Mouse (Mus musculus) neural tube, embryonic 12.5 days (tissue): ENCODE results near the gene Gm20388. TPM values are rescaled to one million over a fixed set of nuclear protein-coding genes. Genes with fewer than 3 reads are reported as not detected.
A peak's percentile ranks its signal among the peaks of the same experiment; 100 is the strongest.

ENCODE experiments used
- ATAC-seq: fragments of 200-750 bp; cut with Nextera tagmentation; 2 replicates; pipeline ENCODE4 v1.8.0; 2017; ENCODE audit warnings: low read depth, mild to moderate bottlenecking, moderate TSS enrichment, moderate library complexity; ENCODE audit not compliant: low FRiP score
- H3K27ac ChIP-seq: fragments of 300-500 bp; sonication (generic); 2 replicates; pipeline ENCODE4 v1.5.1; 2016
- H3K27me3 ChIP-seq: fragments of 300-500 bp; sonication (generic); replicated peaks from 2 replicates; pipeline ENCODE4 v1.6.1; 2016; ENCODE audit warnings: mild to moderate bottlenecking
- H3K36me3 ChIP-seq: fragments of 300-500 bp; sonication (generic); 2 replicates; pipeline ENCODE4 v1.6.1; 2016; ENCODE audit warnings: mild to moderate bottlenecking
- H3K4me1 ChIP-seq: fragments of 300-500 bp; sonication (generic); 2 replicates; pipeline ENCODE4 v1.6.1; 2016
- H3K4me2 ChIP-seq: fragments of 300-500 bp; sonication (generic); replicated peaks from 2 replicates; pipeline ENCODE4 v1.6.1; 2016; ENCODE audit warnings: mild to moderate bottlenecking
- H3K4me3 ChIP-seq: fragments of 300-500 bp; sonication (generic); 2 replicates; pipeline ENCODE4 v1.5.1; 2016
- H3K9ac ChIP-seq: fragments of 300-500 bp; sonication (generic); 2 replicates; pipeline ENCODE4 v1.6.1; 2016; ENCODE audit warnings: mild to moderate bottlenecking
- H3K9me3 ChIP-seq: fragments of 300-500 bp; sonication (generic); 2 replicates; pipeline ENCODE4 v1.6.1; 2016; ENCODE audit warnings: mild to moderate bottlenecking
- WGBS: fragments of 180-500 bp; shearing (Covaris S2); methylation state at CpG from one replicate; pipeline ENCODE4 v1.1.7; 2016; 5-methylcytosine and 5-hydroxymethylcytosine counted together
- polyA plus RNA-seq: library from polyadenylated mRNA; unstranded; fragments of >200 nt; fragmentation: Nextera tagmentation; extraction: Ambion mirVana; gene quantifications from 2 replicates; pipeline ENCODE4 v1.2.1, GENCODE M21; 2016

Gm20388 gene
- polyA plus RNA-seq, 1 experiment from 2014 or later, result not detected

DNA sequence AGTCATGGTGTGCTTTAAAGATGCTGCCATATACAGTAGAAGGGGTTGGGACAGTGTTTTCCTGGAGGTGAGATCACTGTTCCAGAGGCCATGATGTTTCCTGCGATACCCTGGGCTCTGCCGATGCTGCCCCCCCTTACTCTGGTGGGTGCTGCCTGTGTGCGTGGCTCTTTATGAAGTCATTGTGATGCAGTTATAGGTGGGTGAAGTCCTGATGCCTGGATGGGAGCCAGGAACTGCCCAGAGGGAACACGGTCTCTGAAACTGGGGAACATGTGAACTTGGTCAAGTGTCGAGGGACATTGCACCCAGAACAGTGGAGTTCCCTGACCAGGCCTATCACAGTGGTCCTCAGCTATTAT lies 2802.5 kb downstream of the Gm20388 start:
- H3K9ac ChIP-seq, result no peak overlapping the region
- no peak overlapping the region for H3K4me2 ChIP-seq
- H3K27ac ChIP-seq, result no peak overlapping the region
- WGBS, result 90% methylated on average over 5 of the region's 5 CpGs
- peaks cover 9% of the 10 kb centered on the region; the same call in 1 of the 2 replicates for H3K4me1 ChIP-seq
- no peaks in the 10 kb centered on the region for H3K9me3 ChIP-seq
- 0 out of 2 replicates have a peak, but pooled peaks cover 4% of the 10 kb centered on the region for H3K27me3 ChIP-seq
- no peak overlapping the region for H3K4me3 ChIP-seq
- ATAC-seq, result no peak
- no peaks in the 10 kb centered on the region for H3K36me3 ChIP-seq

DNA sequence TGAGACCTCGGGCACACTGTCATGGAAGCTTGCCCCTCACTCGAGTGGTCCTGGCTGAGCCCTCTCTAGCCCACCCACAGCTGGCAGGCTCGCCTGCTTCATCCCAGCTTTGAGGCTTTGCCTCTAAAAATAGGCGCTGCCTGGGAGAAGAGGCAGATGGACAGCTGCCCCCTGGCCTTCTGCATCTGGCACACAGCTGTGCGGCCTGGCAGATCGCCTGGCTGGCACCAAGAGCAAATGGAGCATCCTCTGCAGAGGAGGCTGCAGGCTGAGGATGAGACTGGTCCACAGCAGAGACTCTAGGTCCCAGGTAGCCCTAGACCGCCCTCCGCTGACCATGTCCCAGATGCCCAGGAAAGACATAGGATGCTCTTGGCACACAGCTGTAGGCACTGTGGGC lies 2805.9 kb downstream of the Gm20388 start:
- no peaks in the 10 kb centered on the region for H3K36me3 ChIP-seq
- H3K9ac ChIP-seq, result no peak overlapping the region
- 83% methylated on average over 8 of the region's 8 CpGs for WGBS
- H3K9me3 ChIP-seq, result no peaks in the 10 kb centered on the region
- peaks cover 9% of the 10 kb centered on the region; the same call in 1 of the 2 replicates for H3K27me3 ChIP-seq
- no peak overlapping the region for H3K27ac ChIP-seq
- peaks cover 25% of the 10 kb centered on the region for H3K4me1 ChIP-seq
- no peak overlapping the region for H3K4me3 ChIP-seq
- H3K4me2 ChIP-seq, result no peak overlapping the region
- ATAC-seq, result no peak

DNA sequence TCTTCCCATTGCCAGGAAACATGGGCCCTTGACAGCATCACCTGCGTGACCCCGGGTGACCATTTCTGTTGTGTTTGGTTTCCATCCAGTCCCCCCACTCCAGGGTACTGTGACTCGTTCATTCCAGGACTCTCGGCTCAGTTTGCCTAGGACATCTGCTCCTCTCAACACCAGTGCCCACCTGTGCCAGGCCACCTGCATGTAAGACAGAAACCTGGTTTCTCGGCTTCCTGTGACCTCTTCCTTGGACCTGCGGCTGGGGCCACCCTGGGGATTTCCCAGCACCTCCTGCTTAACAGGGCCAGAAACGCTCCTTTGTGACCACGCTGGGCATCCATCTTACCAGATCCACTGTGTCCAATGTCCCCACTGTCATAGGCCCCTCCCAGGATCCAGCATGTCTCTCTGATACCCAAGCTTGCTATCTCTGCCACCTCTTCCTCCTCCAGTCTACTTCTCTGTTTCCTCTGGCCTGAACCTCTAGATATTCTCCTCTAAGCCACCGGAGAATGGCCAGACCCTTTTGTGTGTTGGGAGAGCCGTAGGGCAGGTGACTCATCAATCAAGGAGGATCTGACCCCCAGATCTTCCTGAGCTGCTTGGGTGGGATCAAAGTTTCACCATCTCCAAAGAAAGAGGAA lies 2807.3 kb downstream of the Gm20388 start:
- WGBS, result 86% methylated on average over 10 of the region's 10 CpGs
- no peak overlapping the region for H3K4me3 ChIP-seq
- peaks cover 14% of the 10 kb centered on the region for H3K27me3 ChIP-seq
- H3K27ac ChIP-seq, result no peak overlapping the region
- no peaks in the 10 kb centered on the region for H3K36me3 ChIP-seq
- H3K4me1 ChIP-seq, result peaks cover 20% of the 10 kb centered on the region
- no peaks in the 10 kb centered on the region for H3K9me3 ChIP-seq
- no peak for ATAC-seq
- H3K9ac ChIP-seq, result no peak overlapping the region
- H3K4me2 ChIP-seq, result no peak overlapping the region

DNA sequence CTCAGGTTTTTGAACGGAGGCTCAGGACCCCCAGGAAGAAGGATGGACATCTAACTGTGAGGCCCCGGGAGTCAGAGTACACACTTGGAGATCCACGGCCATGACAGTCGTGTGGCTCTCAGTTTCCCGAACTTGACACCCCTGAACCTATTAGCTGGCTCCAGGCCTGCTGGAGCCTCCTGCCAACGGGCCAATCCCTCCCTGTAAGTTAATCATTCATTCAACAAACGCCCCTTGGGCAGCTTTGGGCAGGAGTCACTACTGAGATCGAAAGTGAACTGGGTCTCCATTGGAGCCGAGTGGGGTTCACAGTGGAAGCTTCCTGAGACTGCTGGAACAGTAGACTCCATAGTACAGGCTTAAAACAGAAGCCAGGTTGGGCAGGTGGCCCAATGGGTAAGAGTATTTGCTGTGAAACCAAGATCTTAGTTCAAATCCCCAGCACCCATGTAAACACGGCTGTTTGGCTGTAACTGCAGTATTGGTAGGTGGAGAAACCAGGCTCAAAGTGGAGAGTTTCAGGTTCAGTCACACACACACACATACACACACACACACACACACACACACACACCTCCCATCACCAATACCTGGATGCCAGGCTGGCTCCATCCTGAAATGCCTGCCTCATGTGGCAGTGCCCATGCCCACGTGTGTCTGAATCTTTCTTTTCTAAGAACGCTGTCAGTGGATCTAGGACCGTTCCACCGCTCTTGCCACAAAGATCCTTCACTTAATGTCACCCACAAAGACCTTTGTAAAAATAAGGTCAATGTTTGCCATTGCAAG lies 2808.3 kb downstream of the Gm20388 start:
- Histone ChIP-seq H3K9me3 (no peaks in the 10 kb centered on the region), H3K27ac (no peak overlapping the region), H3K27me3 (peaks cover 14% of the 10 kb centered on the region), H3K36me3 (no peaks in the 10 kb centered on the region), H3K4me2 (no peak overlapping the region), H3K4me1 (peaks cover 20% of the 10 kb centered on the region), H3K9ac (no peak overlapping the region), H3K4me3 (no peak overlapping the region)
- WGBS, result 81% methylated on average over 14 of the region's 14 CpGs
- ATAC-seq, result no peak

DNA sequence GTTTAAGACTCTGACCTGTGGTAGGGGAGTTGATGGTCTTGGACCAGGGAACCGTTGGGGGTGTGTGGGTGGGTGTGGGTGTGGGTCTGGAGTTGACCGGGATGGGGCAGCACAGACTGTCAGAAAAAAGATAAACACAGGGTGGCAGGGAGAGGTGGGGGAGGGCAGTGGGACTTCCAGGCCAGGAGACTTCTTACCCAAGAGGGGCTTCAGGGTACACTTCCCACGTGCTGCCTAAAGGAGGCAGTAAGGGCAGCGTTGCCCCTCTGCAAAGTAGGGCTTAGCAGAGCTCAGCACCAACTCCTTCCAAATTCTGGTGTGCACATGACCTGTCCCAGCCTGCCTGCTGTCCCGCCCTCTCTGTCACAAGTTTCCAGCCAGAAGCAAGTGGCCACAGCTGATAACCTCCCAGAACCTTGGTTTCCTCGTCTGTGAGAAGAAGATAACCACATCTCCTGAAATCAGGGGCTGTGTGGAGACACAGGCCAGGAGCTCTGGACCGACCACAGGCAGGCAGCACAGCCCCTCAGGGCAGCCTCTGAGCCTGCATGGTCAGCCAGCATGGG lies 2808.9 kb downstream of the Gm20388 start:
- H3K4me3 ChIP-seq, result no peak overlapping the region
- H3K36me3 ChIP-seq, result no peaks in the 10 kb centered on the region
- no peak overlapping the region for H3K9ac ChIP-seq
- ATAC-seq, result no peak
- peak overlapping the region; percentile 20; the same call in 1 of the 2 replicates for H3K27ac ChIP-seq
- peaks cover 20% of the 10 kb centered on the region for H3K4me1 ChIP-seq
- 40% methylated on average over 7 of the region's 7 CpGs for WGBS
- H3K9me3 ChIP-seq, result no peaks in the 10 kb centered on the region
- peak overlapping the region; percentile 42 for H3K4me2 ChIP-seq
- H3K27me3 ChIP-seq, result peaks cover 14% of the 10 kb centered on the region

DNA sequence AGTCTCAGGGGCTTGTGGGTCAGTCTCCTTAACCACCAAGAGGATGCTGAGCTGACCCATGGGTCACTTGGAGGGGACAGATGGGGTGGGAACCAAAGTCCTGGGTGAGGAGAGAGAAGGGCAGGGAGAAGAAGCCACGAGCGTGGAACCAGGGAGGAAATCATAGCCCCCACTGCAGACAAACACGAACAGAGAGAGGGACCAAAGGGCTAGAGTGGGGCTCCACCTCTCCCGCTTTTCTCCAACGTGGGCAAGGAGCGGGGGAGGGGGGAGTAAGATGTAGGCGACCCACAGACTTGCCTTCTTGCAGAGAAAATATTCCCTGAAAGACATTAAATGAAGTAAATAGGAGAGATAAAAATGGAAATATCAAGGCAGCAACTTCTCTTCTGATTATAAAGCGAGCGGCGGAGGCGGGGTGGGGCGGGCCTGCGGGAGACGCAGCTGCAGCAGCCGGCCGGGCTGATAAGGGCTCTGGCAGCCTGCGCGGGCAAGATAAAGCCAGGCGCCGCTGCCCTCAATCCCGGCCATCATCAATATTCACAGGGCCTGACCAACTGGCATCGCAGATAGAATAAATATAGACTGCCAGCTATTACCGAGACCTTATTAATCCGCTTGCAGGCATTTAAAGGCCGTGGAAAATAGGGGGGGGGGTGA lies 2809.6 kb downstream of the Gm20388 start:
- 0 out of 2 replicates have a peak, but pooled peaks have one; percentile 30 for ATAC-seq

DNA sequence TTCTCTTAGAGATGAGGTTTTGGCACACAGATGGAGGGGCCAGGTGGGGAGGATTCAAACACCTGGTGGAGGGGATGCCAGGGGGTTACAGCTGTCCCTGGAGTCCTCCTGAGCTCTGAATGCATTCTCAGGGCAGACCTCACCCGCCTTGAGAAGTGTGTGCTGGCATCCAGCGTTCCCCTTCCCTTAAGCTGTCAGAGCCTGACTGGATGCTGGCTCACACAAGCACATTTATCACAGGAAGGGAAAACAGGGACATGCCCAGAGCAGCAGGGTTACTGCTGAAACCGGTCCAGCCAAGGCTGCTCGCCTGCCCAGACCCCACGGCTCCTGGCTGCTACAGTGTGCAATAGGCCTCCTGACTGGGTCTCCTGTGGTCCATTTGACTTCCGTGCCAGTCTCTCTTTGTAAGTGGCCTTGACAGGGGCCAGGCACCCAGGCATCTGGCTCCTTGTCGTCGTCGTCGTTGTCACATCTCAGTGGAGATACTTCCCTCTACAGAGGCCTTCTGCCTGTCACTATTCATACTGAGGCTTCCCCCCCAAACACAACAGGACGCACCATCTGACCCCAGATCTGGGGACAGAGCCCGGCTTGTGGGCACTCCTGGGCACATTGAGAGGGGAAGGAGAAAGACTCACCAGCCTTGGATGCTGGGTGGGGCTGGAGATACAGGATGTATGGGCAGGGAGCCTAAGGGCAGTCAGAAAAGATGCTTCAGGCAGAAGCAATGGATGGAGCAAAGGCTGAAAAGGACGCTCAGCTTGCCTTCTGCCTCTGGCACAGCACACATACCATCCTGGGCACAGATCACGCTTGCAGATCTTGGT lies 2810.4 kb downstream of the Gm20388 start:
- Histone ChIP-seq H3K4me2 (peak overlapping the region; percentile 42), H3K9ac (peak overlapping the region; percentile 29; the same call in 1 of the 2 replicates), H3K27ac (peak overlapping the region; percentile 26; the same call in 1 of the 2 replicates), H3K4me3 (no peak overlapping the region), H3K9me3 (no peaks in the 10 kb centered on the region), H3K27me3 (peaks cover 14% of the 10 kb centered on the region), H3K36me3 (no peaks in the 10 kb centered on the region), H3K4me1 (peaks cover 20% of the 10 kb centered on the region)
- 67% methylated on average over 14 of the region's 14 CpGs for WGBS
- 0 out of 2 replicates have a peak, but pooled peaks have one; percentile 8 for ATAC-seq

More for the DNA sequence above, 2809.6 kb downstream of the Gm20388 start:
- Histone ChIP-seq H3K36me3 (no peaks in the 10 kb centered on the region), H3K27ac (peak overlapping the region; percentile 26; the same call in 1 of the 2 replicates), H3K9me3 (no peaks in the 10 kb centered on the region), H3K9ac (peak overlapping the region; percentile 29; the same call in 1 of the 2 replicates), H3K4me2 (peak overlapping the region; percentile 42), H3K27me3 (peaks cover 14% of the 10 kb centered on the region), H3K4me3 (no peak overlapping the region), H3K4me1 (peaks cover 20% of the 10 kb centered on the region)
- 13% methylated on average over 25 of the region's 25 CpGs for WGBS

DNA sequence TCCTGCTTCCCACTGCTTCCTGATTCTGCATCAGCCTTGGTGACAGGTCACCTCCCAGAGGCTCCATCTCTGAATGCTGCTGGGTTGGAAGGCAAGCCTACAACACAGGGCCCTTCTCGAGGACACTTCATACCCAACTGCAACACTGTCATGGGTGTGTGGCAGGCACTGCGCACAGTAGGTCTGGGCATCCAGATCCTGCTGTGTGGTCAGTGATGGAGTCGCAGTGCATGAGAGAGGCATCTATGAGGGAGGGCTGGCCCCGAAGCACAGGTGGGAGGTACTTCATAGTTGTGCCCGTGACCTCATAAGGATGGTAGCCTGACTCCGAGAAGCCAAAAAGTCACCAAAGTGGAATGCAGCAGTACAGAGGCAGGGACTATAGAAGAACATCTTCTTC lies 2814.5 kb downstream of the Gm20388 start:
- Histone ChIP-seq H3K4me1 (peaks cover 13% of the 10 kb centered on the region), H3K4me3 (no peak overlapping the region), H3K4me2 (no peak overlapping the region), H3K9me3 (no peaks in the 10 kb centered on the region), H3K27ac (no peak overlapping the region), H3K27me3 (peaks cover 14% of the 10 kb centered on the region), H3K36me3 (no peaks in the 10 kb centered on the region), H3K9ac (no peak overlapping the region)
- 94% methylated on average over 6 of the region's 6 CpGs for WGBS
- no peak for ATAC-seq

DNA sequence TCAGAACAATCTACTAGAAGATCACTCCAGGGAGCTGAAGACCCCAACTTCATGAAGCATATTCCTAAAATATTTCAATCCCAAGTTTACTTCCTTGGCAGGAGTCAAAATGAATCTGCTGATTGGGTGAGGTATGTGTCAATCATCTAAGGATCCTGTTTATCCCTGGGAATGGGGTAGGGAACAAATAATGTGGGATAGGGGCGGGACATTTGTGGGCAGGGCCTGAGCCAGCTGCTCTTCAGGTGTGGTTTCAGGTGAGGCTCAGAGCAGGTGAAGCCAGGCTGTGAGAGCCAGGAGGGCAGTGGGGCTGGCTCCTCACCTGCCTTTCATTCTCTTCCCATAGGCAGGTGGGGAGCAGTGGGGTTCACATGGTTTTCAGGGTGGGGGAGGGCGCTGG lies 2816.1 kb downstream of the Gm20388 start:
- Histone ChIP-seq H3K27ac (no peak overlapping the region), H3K4me3 (no peak overlapping the region), H3K9ac (no peak overlapping the region), H3K9me3 (no peaks in the 10 kb centered on the region), H3K27me3 (peaks cover 5% of the 10 kb centered on the region; the same call in 1 of the 2 replicates), H3K36me3 (no peaks in the 10 kb centered on the region), H3K4me1 (no peaks in the 10 kb centered on the region), H3K4me2 (no peak overlapping the region)
- WGBS, result 74% methylated on average over 2 of the region's 2 CpGs
- ATAC-seq, result no peak

DNA sequence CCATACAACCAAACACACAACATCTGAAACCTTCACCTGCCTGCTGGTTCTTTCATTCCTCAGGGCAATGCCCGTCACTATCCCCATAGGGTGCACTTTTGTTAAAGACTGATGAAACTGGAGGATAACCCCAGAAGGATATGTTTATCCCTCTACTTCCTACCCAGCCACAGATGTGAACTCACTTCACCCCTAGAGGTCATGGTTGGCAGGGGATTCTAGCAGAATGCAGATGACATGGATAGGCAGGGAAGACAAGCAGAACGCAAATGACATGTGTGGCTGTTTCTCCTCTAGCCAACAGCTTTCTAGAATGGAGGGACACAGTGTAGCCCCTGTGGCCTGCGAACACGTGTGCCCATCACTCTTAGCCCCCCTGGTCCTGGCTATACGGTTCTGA lies 2816.8 kb downstream of the Gm20388 start:
- WGBS, result 75% methylated on average over 5 of the region's 5 CpGs

DNA sequence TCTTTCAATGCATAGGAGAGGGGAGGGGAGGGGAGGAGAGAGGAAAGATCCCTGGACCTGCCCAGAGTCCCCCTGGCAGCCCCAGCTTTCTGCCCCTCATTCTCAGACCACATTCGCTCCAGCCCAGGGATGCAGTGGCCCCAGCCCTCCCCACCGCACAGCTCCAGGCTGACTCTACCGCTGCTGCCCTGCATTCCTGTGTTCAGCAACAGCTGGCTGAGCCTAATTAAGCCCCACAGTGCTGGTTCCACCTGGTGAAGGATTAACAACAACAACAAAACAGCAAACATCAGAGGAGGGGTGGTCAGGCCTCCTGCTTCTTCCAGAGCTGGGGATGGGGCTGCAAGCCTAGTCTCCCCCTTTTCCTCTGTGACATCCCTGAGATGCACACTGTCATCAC lies 2818.0 kb downstream of the Gm20388 start:
- Histone ChIP-seq H3K27ac (no peak overlapping the region), H3K4me1 (no peaks in the 10 kb centered on the region), H3K27me3 (no peaks in the 10 kb centered on the region), H3K36me3 (no peaks in the 10 kb centered on the region), H3K9ac (no peak overlapping the region), H3K4me2 (no peak overlapping the region), H3K9me3 (no peaks in the 10 kb centered on the region), H3K4me3 (no peak overlapping the region)
- WGBS, result 0% methylated on average over 3 of the region's 3 CpGs
- no peak for ATAC-seq

More for the DNA sequence above, 2816.8 kb downstream of the Gm20388 start:
- no peaks in the 10 kb centered on the region for H3K4me1 ChIP-seq
- no peaks in the 10 kb centered on the region for H3K9me3 ChIP-seq
- no peak overlapping the region for H3K27ac ChIP-seq
- H3K4me3 ChIP-seq, result no peak overlapping the region
- no peaks in the 10 kb centered on the region for H3K27me3 ChIP-seq
- no peak overlapping the region for H3K4me2 ChIP-seq
- no peaks in the 10 kb centered on the region for H3K36me3 ChIP-seq
- ATAC-seq, result no peak
- no peak overlapping the region for H3K9ac ChIP-seq
